Mouse (Mus musculus) heart, embryonic 16.5 days (tissue): ENCODE measurements around the gene Sbf2. TPM values are rescaled to one million over a fixed set of nuclear protein-coding genes. Genes with fewer than 3 reads are reported as not detected.

ENCODE experiments used
- ATAC-seq: fragments of 200-750 bp; cut with Nextera tagmentation; replicated peaks from 2 replicates; pipeline ENCODE4 v1.8.0; 2017; ENCODE audit warnings: moderate number of reproducible peaks; ENCODE audit not compliant: insufficient read depth, low FRiP score; ENCODE audit errors: extremely low read depth
- H3K27ac ChIP-seq: fragments of 300-500 bp; sonication (generic); 2 replicates; pipeline ENCODE4 v1.5.1; 2014; ENCODE audit warnings: mild to moderate bottlenecking, low read length, control low read depth, moderate library complexity
- H3K27me3 ChIP-seq: fragments of 300-500 bp; sonication (generic); 2 replicates; pipeline ENCODE4 v1.6.1; 2014; ENCODE audit warnings: low read length, mixed read lengths; ENCODE audit not compliant: control insufficient read depth, insufficient read depth
- H3K36me3 ChIP-seq: fragments of 300-500 bp; sonication (generic); 2 replicates; pipeline ENCODE4 v1.6.1; 2014; ENCODE audit not compliant: control insufficient read depth, insufficient read depth
- H3K4me1 ChIP-seq: fragments of 300-500 bp; sonication (generic); 2 replicates; pipeline ENCODE4 v1.6.1; 2014; ENCODE audit warnings: low read length, mixed read lengths; ENCODE audit not compliant: control insufficient read depth, insufficient read depth
- H3K4me2 ChIP-seq: fragments of 300-500 bp; sonication (generic); 2 replicates; pipeline ENCODE4 v1.6.1; 2014; ENCODE audit warnings: low read depth, mild to moderate bottlenecking, control low read depth, low read length
- H3K4me3 ChIP-seq: fragments of 300-500 bp; sonication (generic); 2 replicates; pipeline ENCODE4 v1.5.1; 2014; ENCODE audit warnings: mild to moderate bottlenecking, control low read depth, low read length
- H3K9ac ChIP-seq: fragments of 300-500 bp; sonication (generic); 2 replicates; pipeline ENCODE4 v1.6.1; 2014; ENCODE audit warnings: low read length, control low read depth
- H3K9me3 ChIP-seq: fragments of 300-500 bp; sonication (generic); replicated peaks from 2 replicates; pipeline ENCODE4 v1.6.1; 2016; ENCODE audit warnings: low read length; ENCODE audit not compliant: control insufficient read depth
- WGBS: fragments of 180-500 bp; shearing (Covaris S2); extraction: QIAGEN DNeasy Blood & Tissue Kit; methylation state at CpG from one replicate; pipeline ENCODE4 v1.1.7; 2014; 5-methylcytosine and 5-hydroxymethylcytosine counted together
- polyA plus RNA-seq: library from polyadenylated mRNA; unstranded; fragments of >200 nt; fragmentation: Nextera tagmentation; extraction: Ambion mirVana; gene quantifications from 2 replicates; pipeline ENCODE4 v1.2.1, GENCODE M21; 2015

The Sbf2 gene
- polyA plus RNA-seq, 1 experiment from 2014 or later = 30.8 TPM

- Histone ChIP-seq H3K27ac (no peak overlapping the region), H3K9ac (no peak overlapping the region), H3K4me3 (no peak overlapping the region), H3K27me3 (no peaks in the 10 kb centered on the region), H3K4me1 (no peaks in the 10 kb centered on the region), H3K36me3 (peaks cover 15% of the 10 kb centered on the region), H3K4me2 (no peak overlapping the region), H3K9me3 (no peaks in the 10 kb centered on the region)
- ATAC-seq = no peak
- WGBS = 60% methylated on average over 5 of the region's 5 CpGs
Observed at GRCm38 (mm10) chr7:110306281-110306680, 308.4 kb downstream of the Sbf2 start.

- Histone ChIP-seq H3K4me2 (no peak overlapping the region), H3K9ac (no peak overlapping the region), H3K27ac (no peak overlapping the region), H3K36me3 (peaks cover 13% of the 10 kb centered on the region), H3K9me3 (no peaks in the 10 kb centered on the region), H3K4me1 (no peaks in the 10 kb centered on the region), H3K4me3 (no peak overlapping the region), H3K27me3 (no peaks in the 10 kb centered on the region)
- 85% methylated on average over 4 of the region's 4 CpGs for WGBS
- no peak for ATAC-seq
Observed at GRCm38 (mm10) chr7:110305486-110305885, 309.2 kb downstream of the Sbf2 start.

- H3K4me2 ChIP-seq = no peak overlapping the region
- H3K4me1 ChIP-seq = peaks cover under 1% of the 10 kb centered on the region
- H3K36me3 ChIP-seq = 0 out of 2 replicates have a peak, but pooled peaks cover 2% of the 10 kb centered on the region
- WGBS = 65% methylated on average over 6 of the region's 6 CpGs
- no peaks in the 10 kb centered on the region for H3K9me3 ChIP-seq
- H3K27ac ChIP-seq = no peak overlapping the region
- H3K9ac ChIP-seq = no peak overlapping the region
- no peaks in the 10 kb centered on the region for H3K27me3 ChIP-seq
- ATAC-seq = no peak
- no peak overlapping the region for H3K4me3 ChIP-seq
Observed at GRCm38 (mm10) chr7:110302886-110303285, 311.8 kb downstream of the Sbf2 start.

- H3K27ac ChIP-seq = no peak overlapping the region
- H3K9ac ChIP-seq = no peak overlapping the region
- H3K9me3 ChIP-seq = no peaks in the 10 kb centered on the region
- H3K4me3 ChIP-seq = no peak overlapping the region
- H3K4me2 ChIP-seq = no peak overlapping the region
- ATAC-seq = no peak
- H3K4me1 ChIP-seq = peaks cover 15% of the 10 kb centered on the region
- no peaks in the 10 kb centered on the region for H3K36me3 ChIP-seq
- 76% methylated on average over 17 of the region's 17 CpGs for WGBS
- no peaks in the 10 kb centered on the region for H3K27me3 ChIP-seq
Observed at GRCm38 (mm10) chr7:110298739-110299410, 315.8 kb downstream of the Sbf2 start.

GRCm38 (mm10) chr7:110298090-110298489 lies 316.6 kb downstream of the Sbf2 start:
- Histone ChIP-seq H3K9ac (peak overlapping the region; percentile 56), H3K9me3 (no peaks in the 10 kb centered on the region), H3K4me1 (peaks cover 15% of the 10 kb centered on the region), H3K4me3 (no peak overlapping the region), H3K27me3 (no peaks in the 10 kb centered on the region), H3K27ac (peak overlapping the region; percentile 86), H3K36me3 (no peaks in the 10 kb centered on the region), H3K4me2 (no peak overlapping the region)
- 91% methylated on average over 7 of the region's 7 CpGs for WGBS
- no peak for ATAC-seq

GRCm38 (mm10) chr7:110297611-110298010 lies 317.1 kb downstream of the Sbf2 start:
- no peaks in the 10 kb centered on the region for H3K27me3 ChIP-seq
- H3K4me3 ChIP-seq = no peak overlapping the region
- no peak; the same call in 1 of the 2 replicates for ATAC-seq
- peaks cover 15% of the 10 kb centered on the region for H3K4me1 ChIP-seq
- H3K4me2 ChIP-seq = peak overlapping the region; percentile 24
- WGBS = 40% methylated on average over 4 of the region's 4 CpGs
- H3K36me3 ChIP-seq = no peaks in the 10 kb centered on the region
- H3K9me3 ChIP-seq = no peaks in the 10 kb centered on the region
- H3K27ac ChIP-seq = peak overlapping the region; percentile 86
- H3K9ac ChIP-seq = peak overlapping the region; percentile 56

GRCm38 (mm10) chr7:110296889-110297603 lies 317.7 kb downstream of the Sbf2 start:
- Histone ChIP-seq H3K9ac (peak overlapping the region; percentile 56), H3K4me1 (peaks cover 15% of the 10 kb centered on the region), H3K4me3 (no peak overlapping the region), H3K4me2 (peak overlapping the region; percentile 24), H3K9me3 (no peaks in the 10 kb centered on the region), H3K27ac (peak overlapping the region; percentile 86), H3K36me3 (no peaks in the 10 kb centered on the region), H3K27me3 (no peaks in the 10 kb centered on the region)
- peak; percentile 90 for ATAC-seq
- 22% methylated on average over 17 of the region's 17 CpGs for WGBS

- Histone ChIP-seq H3K27me3 (no peaks in the 10 kb centered on the region), H3K4me1 (peaks cover 26% of the 10 kb centered on the region), H3K4me2 (no peak overlapping the region), H3K27ac (no peak overlapping the region; the same call in 1 of the 2 replicates), H3K36me3 (no peaks in the 10 kb centered on the region), H3K9ac (no peak overlapping the region), H3K4me3 (no peak overlapping the region), H3K9me3 (no peaks in the 10 kb centered on the region)
- WGBS = 69% methylated on average over 4 of the region's 4 CpGs
- ATAC-seq = no peak
Observed at GRCm38 (mm10) chr7:110289647-110290046, 325.1 kb downstream of the Sbf2 start.

- H3K36me3 ChIP-seq = no peaks in the 10 kb centered on the region
- WGBS = 35% methylated on average over 6 of the region's 6 CpGs
- no peak overlapping the region for H3K4me3 ChIP-seq
- ATAC-seq = peak; percentile 79
- no peaks in the 10 kb centered on the region for H3K9me3 ChIP-seq
- H3K4me1 ChIP-seq = peaks cover 26% of the 10 kb centered on the region
- 0 out of 2 replicates have a peak overlapping the region, but pooled peaks have one; percentile 47 for H3K9ac ChIP-seq
- peak overlapping the region; percentile 69 for H3K27ac ChIP-seq
- 0 out of 2 replicates have a peak overlapping the region, but pooled peaks have one; percentile 2 for H3K4me2 ChIP-seq
- no peaks in the 10 kb centered on the region for H3K27me3 ChIP-seq
Observed at GRCm38 (mm10) chr7:110288731-110289191, 326.0 kb downstream of the Sbf2 start.
